Mouse (Mus musculus): ENCODE measurements around the gene Plod3. TPM values are rescaled to one million over a fixed set of nuclear protein-coding genes. Genes with fewer than 3 reads are reported as not detected.

Gene Plod3
- total and polyA plus RNA-seq, 2 experiments from 2014 or later, result 21.7 to 37.1 TPM

DNA sequence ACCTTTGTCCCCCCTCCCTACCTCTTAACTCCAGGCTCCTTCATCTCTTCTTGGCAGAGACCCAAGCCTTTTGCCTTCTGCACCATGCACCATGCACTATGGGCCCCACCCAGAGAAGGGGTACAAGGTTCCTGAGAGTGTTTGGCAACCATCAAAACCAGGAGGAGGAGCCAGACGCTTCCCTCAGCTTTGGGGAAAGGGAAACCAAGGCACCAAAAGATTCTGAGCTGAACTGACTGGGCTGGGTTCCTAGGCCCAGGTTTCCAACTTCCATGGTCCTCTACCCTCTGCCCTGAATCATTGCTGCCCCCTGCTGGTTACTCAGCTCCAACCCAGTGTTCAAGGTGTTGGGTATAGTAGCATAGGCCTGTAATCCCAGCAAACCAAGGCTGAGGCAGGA, 16.1 kb upstream of the Plod3 start:
- DNase-seq (ENCODE audit: low spot score) (no peak), ATAC-seq (ENCODE audit: insufficient read depth, low read depth) (no peak)
- no peak overlapping the region for H3K9ac ChIP-seq (replicated peaks; ENCODE audit: low read depth, low read length)
- H3K4me1 ChIP-seq (ENCODE audit: control insufficient read depth, insufficient read depth), result peaks cover 21% of the 10 kb centered on the region; the same call in 1 of the 2 replicates
- H3K36me3 ChIP-seq (replicated peaks; ENCODE audit: control insufficient read depth, insufficient read depth, low read length), result peaks cover 9% of the 10 kb centered on the region
- 71% methylated on average over 1 of the region's 1 CpGs for WGBS
- no peak overlapping the region for H3K4me2 ChIP-seq (ENCODE audit: low read depth, low read length)
- TF ChIP-seq CTCF (IDR thresholded peaks at IDR 0.05; ENCODE audit: low read depth) (peak; percentile 71), EP300 (IDR thresholded peaks at IDR 0.05; ENCODE audit: low read depth) (no peak)
- H3K9me3 ChIP-seq (replicated peaks; ENCODE audit: control insufficient read depth, low read length), result no peaks in the 10 kb centered on the region
- no peak overlapping the region for H3K4me3 ChIP-seq (ENCODE audit: low read depth, low read length)
- H3K27me3 ChIP-seq (ENCODE audit: control insufficient read depth, insufficient read depth, low read length), result no peaks in the 10 kb centered on the region
- no peak overlapping the region for H3K27ac ChIP-seq (ENCODE audit: low read depth)

DNA sequence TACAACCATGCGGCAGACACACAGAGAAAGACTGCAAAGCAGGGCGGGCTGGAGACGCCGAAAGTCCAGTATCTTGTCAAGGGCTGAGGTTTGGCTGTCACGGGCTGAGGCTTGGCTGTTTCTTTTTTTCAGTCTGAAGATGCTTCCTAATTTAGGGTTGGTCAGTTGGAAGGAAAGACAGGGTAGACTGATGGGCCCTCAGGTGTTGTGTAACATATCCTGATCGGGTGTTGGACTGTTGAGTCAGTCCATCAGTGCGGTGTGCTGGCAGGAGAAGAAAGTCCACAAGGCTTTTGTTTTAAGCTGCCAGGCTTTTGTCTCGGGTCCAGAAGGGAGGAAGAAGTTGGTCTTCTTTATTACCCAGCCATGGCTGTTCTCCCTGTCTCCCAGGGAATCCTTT, 13.1 kb upstream of the Plod3 start:
- no peak for DNase-seq (ENCODE audit: low spot score)
- H3K27me3 ChIP-seq (ENCODE audit: control insufficient read depth, insufficient read depth, low read length), result no peaks in the 10 kb centered on the region
- WGBS, result 61% methylated on average over 8 of the region's 8 CpGs
- H3K4me1 ChIP-seq (ENCODE audit: control insufficient read depth, insufficient read depth), result no peaks in the 10 kb centered on the region
- no peak for ATAC-seq (ENCODE audit: insufficient read depth, low read depth)
- TF ChIP-seq EP300 (IDR thresholded peaks at IDR 0.05; ENCODE audit: low read depth), result no peak
- H3K9ac ChIP-seq (replicated peaks; ENCODE audit: low read depth, low read length), result no peak overlapping the region
- H3K27ac ChIP-seq (ENCODE audit: low read depth), result no peak overlapping the region
- H3K36me3 ChIP-seq (replicated peaks; ENCODE audit: control insufficient read depth, insufficient read depth, low read length), result no peaks in the 10 kb centered on the region
- H3K4me3 ChIP-seq (ENCODE audit: low read depth, low read length), result no peak overlapping the region
- H3K9me3 ChIP-seq (replicated peaks; ENCODE audit: control insufficient read depth, low read length), result no peaks in the 10 kb centered on the region
- no peak overlapping the region for H3K4me2 ChIP-seq (ENCODE audit: low read depth, low read length)

DNA sequence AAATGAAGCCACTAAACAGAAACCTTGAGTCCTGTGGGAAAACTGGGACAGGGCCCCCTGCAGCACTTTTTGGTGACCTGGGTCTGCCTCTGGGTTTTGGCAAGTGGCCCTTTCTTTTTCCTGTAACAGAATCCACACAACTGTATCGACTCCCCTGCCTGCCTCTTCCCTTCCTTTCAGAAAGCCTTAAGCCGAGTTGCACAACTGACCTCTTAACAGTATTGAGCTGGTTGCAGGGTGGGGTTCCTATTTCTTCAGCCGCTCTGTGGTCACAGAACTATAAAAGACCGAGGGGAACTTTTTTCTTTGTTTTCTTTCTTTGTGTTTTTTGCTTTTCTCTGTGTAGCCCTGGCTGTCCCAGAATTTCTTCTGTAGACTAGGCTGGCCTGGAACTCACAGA, 9.1 kb upstream of the Plod3 start:
- no peaks in the 10 kb centered on the region for H3K27me3 ChIP-seq (ENCODE audit: control insufficient read depth, insufficient read depth, low read length)
- no peak overlapping the region for H3K9ac ChIP-seq (replicated peaks; ENCODE audit: low read depth, low read length)
- H3K36me3 ChIP-seq (replicated peaks; ENCODE audit: control insufficient read depth, insufficient read depth, low read length), result peaks cover 16% of the 10 kb centered on the region
- 57% methylated on average over 4 of the region's 4 CpGs for WGBS
- DNase-seq (ENCODE audit: low spot score) (no peak), ATAC-seq (ENCODE audit: insufficient read depth, low read depth) (no peak)
- no peaks in the 10 kb centered on the region for H3K4me1 ChIP-seq (ENCODE audit: control insufficient read depth, insufficient read depth)
- H3K4me3 ChIP-seq (ENCODE audit: low read depth, low read length), result no peak overlapping the region
- H3K27ac ChIP-seq (ENCODE audit: low read depth), result no peak overlapping the region
- TF ChIP-seq EP300 (IDR thresholded peaks at IDR 0.05; ENCODE audit: low read depth) (no peak), CTCF (IDR thresholded peaks at IDR 0.05; ENCODE audit: low read depth) (no peak)
- H3K4me2 ChIP-seq (ENCODE audit: low read depth, low read length), result no peak overlapping the region
- no peaks in the 10 kb centered on the region for H3K9me3 ChIP-seq (replicated peaks; ENCODE audit: control insufficient read depth, low read length)

DNA sequence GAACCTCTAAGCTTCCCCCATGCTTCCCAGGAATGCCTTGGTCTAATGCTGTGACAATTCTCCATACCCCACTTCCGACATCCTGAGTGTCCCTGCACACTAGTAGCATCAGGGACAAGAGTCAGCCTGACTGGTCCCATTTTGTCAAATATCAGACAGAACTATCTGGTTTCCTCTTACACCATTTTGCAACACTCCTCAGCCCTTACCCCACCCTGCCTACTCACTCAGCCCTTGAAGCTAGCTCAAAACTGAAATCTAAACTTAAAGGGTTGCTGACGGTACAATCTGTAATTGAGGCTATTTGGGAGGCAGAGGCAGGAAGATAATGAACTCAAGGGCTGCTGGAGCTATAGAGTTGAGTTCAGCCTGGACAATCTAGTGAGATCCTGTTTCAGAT, 7.1 kb upstream of the Plod3 start:
- no peak for ATAC-seq (ENCODE audit: insufficient read depth, low read depth)
- WGBS, result 76% methylated on average over 2 of the region's 2 CpGs
- H3K27me3 ChIP-seq (ENCODE audit: control insufficient read depth, insufficient read depth, low read length), result no peaks in the 10 kb centered on the region

DNA sequence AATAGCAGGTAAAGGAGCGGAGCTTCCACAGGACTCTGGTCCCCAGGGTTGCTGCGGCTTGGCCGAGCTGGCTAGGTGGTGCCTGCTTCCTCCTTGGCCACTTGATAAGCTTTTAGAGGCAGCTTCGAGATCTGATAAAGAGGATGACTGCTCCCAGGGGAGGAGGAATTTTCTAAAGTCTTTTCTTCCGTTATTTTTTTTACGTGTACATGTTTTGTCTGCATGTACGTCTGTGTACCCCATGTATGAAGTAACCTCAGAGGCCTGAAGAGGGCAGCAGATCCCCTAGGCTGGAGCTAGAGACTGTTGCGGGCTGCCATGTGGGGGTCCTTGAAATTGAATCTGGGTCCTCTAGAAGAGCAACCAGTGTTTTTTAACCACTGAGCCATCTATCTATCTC, 5.8 kb upstream of the Plod3 start:
- H3K36me3 ChIP-seq (replicated peaks; ENCODE audit: control insufficient read depth, insufficient read depth, low read length), result peaks cover 24% of the 10 kb centered on the region
- no peak for ATAC-seq (ENCODE audit: insufficient read depth, low read depth)
- 79% methylated on average over 8 of the region's 8 CpGs for WGBS
- H3K4me3 ChIP-seq (ENCODE audit: low read depth, low read length), result no peak overlapping the region
- 0 out of 2 replicates have a peak, but pooled peaks cover under 1% of the 10 kb centered on the region for H3K4me1 ChIP-seq (ENCODE audit: control insufficient read depth, insufficient read depth)
- no peak overlapping the region for H3K4me2 ChIP-seq (ENCODE audit: low read depth, low read length)
- no peak overlapping the region for H3K27ac ChIP-seq (ENCODE audit: low read depth)
- H3K9me3 ChIP-seq (replicated peaks; ENCODE audit: control insufficient read depth, low read length), result no peaks in the 10 kb centered on the region
- H3K27me3 ChIP-seq (ENCODE audit: control insufficient read depth, insufficient read depth, low read length), result no peaks in the 10 kb centered on the region
- no peak for DNase-seq (ENCODE audit: low spot score)
- TF ChIP-seq EP300 (IDR thresholded peaks at IDR 0.05; ENCODE audit: low read depth), result no peak
- no peak for TF ChIP-seq CTCF (IDR thresholded peaks at IDR 0.05; ENCODE audit: low read depth)
- no peak overlapping the region for H3K9ac ChIP-seq (replicated peaks; ENCODE audit: low read depth, low read length)

More for the DNA sequence above, 7.1 kb upstream of the Plod3 start:
- Histone ChIP-seq H3K4me1 (ENCODE audit: control insufficient read depth, insufficient read depth) (no peaks in the 10 kb centered on the region), H3K9me3 (replicated peaks; ENCODE audit: control insufficient read depth, low read length) (no peaks in the 10 kb centered on the region), H3K4me2 (ENCODE audit: low read depth, low read length) (no peak overlapping the region), H3K27ac (ENCODE audit: low read depth) (no peak overlapping the region), H3K9ac (replicated peaks; ENCODE audit: low read depth, low read length) (no peak overlapping the region), H3K36me3 (replicated peaks; ENCODE audit: control insufficient read depth, insufficient read depth, low read length) (peaks cover 24% of the 10 kb centered on the region), H3K4me3 (ENCODE audit: low read depth, low read length) (no peak overlapping the region)
- DNase-seq (ENCODE audit: low spot score), result no peak
- TF ChIP-seq CTCF (IDR thresholded peaks at IDR 0.05; ENCODE audit: low read depth) (no peak), EP300 (IDR thresholded peaks at IDR 0.05; ENCODE audit: low read depth) (no peak)

DNA sequence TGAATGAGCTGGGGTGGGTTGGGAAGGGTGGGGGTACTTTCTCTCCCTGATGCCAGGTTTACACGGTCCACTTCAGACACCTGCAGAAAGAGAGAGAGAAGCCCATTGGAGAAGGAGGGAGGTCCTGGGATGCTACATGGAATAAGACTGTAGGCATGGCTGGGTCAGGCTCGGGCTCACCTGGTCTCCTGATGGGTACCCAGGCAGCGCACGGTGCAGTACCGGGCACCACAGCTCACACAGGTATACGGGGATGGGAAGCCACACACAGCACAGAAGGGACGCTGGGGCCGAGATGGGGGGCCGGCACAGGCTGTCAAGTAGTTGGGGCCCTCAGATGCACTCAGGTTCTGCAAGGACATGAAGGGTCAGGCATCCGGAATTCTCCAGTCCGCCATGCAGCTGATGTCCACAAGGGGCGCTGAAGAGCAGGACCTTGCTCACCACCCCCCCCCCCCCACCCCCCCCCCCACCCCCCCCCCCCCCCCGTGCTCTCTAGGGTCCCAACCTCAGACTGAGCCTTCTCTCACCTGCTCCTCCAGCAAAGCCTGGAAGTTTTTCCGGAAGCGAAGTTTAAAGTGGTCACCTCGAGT, 4.4 kb upstream of the Plod3 start:
- no peaks in the 10 kb centered on the region for H3K9me3 ChIP-seq (replicated peaks; ENCODE audit: control insufficient read depth, low read length)
- 42% methylated on average over 13 of the region's 16 CpGs for WGBS
- no peak overlapping the region for H3K9ac ChIP-seq (replicated peaks; ENCODE audit: low read depth, low read length)
- H3K4me1 ChIP-seq (ENCODE audit: control insufficient read depth, insufficient read depth), result peaks cover 5% of the 10 kb centered on the region; the same call in 1 of the 2 replicates
- no peaks in the 10 kb centered on the region for H3K27me3 ChIP-seq (ENCODE audit: control insufficient read depth, insufficient read depth, low read length)
- H3K4me2 ChIP-seq (ENCODE audit: low read depth, low read length), result no peak overlapping the region
- DNase-seq (ENCODE audit: low spot score) (peak; percentile 36), ATAC-seq (ENCODE audit: insufficient read depth, low read depth) (no peak)
- no peak overlapping the region for H3K27ac ChIP-seq (ENCODE audit: low read depth)
- no peak overlapping the region for H3K4me3 ChIP-seq (ENCODE audit: low read depth, low read length)
- TF ChIP-seq EP300 (IDR thresholded peaks at IDR 0.05; ENCODE audit: low read depth), result no peak
- peak; percentile 51 for TF ChIP-seq CTCF (IDR thresholded peaks at IDR 0.05; ENCODE audit: low read depth)
- peaks cover 24% of the 10 kb centered on the region for H3K36me3 ChIP-seq (replicated peaks; ENCODE audit: control insufficient read depth, insufficient read depth, low read length)

All from heart, postnatal 0 days (tissue).